Mouse (Mus musculus): ENCODE measurements around the gene Sar1b. TPM values are rescaled to one million over a fixed set of nuclear protein-coding genes. Genes with fewer than 3 reads are reported as not detected.

The Sar1b gene
- polyA plus RNA-seq, 1 experiment, result 9.3 TPM

DNA sequence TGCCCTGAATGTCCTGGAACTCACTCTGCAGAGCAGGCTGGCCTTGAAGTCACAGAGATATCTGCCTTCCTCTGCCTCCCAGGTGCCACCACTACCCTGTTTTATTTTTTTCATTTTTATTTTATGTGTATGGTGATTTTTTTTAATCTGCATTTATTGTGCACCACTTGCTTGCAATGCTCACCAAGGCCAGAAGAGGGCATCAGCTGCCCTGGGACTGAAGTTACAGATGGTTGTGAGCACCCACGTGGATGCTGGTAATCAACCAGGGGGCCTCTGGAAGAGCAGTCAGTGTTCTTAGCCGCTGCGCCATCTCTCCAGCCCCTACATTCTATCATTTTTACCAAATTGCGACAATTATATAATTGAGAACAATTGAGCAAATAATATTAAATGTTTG, 47.7 kb downstream of the Sar1b start:
- no peaks in the 10 kb centered on the region for H3K4me1 ChIP-seq (ENCODE audit: control insufficient read depth, insufficient read depth, low read length)
- WGBS, result 84% methylated on average over 4 of the region's 4 CpGs
- TF ChIP-seq POLR2A (IDR thresholded peaks at IDR 0.05; ENCODE audit: borderline replicate concordance, control insufficient read depth, low read depth, low read length), result no peak
- TF ChIP-seq CTCF (IDR thresholded peaks at IDR 0.05; ENCODE audit: control insufficient read depth, insufficient read depth, low read length), result peak; percentile 58
- no peak overlapping the region for H3K4me3 ChIP-seq (replicated peaks; ENCODE audit: control insufficient read depth, low read depth, low read length)
- H3K27ac ChIP-seq (ENCODE audit: control insufficient read depth, insufficient read depth, low read depth, low read length, poor library complexity), result no peak overlapping the region

DNA sequence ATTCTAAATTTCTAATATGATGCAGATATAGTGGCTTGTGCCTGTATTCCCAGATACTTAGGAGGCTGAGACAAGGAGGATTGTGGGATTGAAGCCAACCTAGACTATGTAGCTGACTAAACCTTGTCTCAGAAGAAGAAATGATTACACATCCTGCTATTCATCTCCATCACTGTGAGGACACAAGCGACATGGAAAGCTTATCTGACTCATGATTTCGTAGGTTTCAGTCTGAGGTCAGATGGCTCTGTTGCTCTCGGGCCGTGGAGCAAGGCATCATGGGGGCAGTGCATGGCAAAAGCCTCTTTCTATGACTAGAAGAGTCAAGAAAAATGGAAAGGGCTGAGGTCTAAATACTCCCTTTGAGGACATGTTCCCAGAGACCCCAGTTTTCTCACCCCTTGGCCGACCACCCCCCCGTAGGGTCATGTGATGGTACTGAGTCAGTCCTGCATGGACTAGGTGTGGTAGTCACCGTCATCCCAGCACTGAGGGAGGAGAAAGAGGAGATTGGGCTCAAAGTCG, 48.6 kb downstream of the Sar1b start:
- WGBS, result 88% methylated on average over 8 of the region's 8 CpGs
- H3K4me1 ChIP-seq (ENCODE audit: control insufficient read depth, insufficient read depth, low read length), result no peaks in the 10 kb centered on the region
- no peak overlapping the region for H3K4me3 ChIP-seq (replicated peaks; ENCODE audit: control insufficient read depth, low read depth, low read length)
- TF ChIP-seq CTCF (IDR thresholded peaks at IDR 0.05; ENCODE audit: control insufficient read depth, insufficient read depth, low read length) (no peak), POLR2A (IDR thresholded peaks at IDR 0.05; ENCODE audit: borderline replicate concordance, control insufficient read depth, low read depth, low read length) (no peak)
- no peak overlapping the region for H3K27ac ChIP-seq (ENCODE audit: control insufficient read depth, insufficient read depth, low read depth, low read length, poor library complexity)

DNA sequence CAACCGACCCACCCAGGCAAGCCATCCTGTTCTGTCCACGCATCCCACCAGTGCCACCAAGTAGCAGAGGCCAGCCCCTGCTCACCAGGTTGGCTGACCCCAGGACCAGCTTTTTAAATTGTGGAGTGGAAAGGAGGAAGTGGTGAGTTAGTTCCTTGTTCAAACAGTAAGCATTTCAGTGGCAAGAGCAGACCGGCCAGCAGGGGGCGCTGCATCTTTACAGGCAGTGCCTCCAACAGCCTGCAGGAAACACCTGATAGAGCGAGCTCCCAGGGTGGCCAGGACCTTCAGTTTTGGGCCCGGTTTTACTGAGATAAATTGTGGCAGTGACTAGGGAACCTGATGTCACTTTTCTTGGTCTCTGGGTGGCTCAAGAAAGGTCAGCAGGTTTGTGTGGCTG, 54.3 kb downstream of the Sar1b start:
- no peak for TF ChIP-seq POLR2A (IDR thresholded peaks at IDR 0.05; ENCODE audit: borderline replicate concordance, control insufficient read depth, low read depth, low read length)
- peak; percentile 90 for TF ChIP-seq CTCF (IDR thresholded peaks at IDR 0.05; ENCODE audit: control insufficient read depth, insufficient read depth, low read length)
- peaks cover 5% of the 10 kb centered on the region for H3K4me1 ChIP-seq (ENCODE audit: control insufficient read depth, insufficient read depth, low read length)
- H3K4me3 ChIP-seq (replicated peaks; ENCODE audit: control insufficient read depth, low read depth, low read length), result no peak overlapping the region
- H3K27ac ChIP-seq (ENCODE audit: control insufficient read depth, insufficient read depth, low read depth, low read length, poor library complexity), result no peak overlapping the region
- WGBS, result 15% methylated on average over 6 of the region's 6 CpGs

- no peak overlapping the region for H3K27ac ChIP-seq (ENCODE audit: control insufficient read depth, insufficient read depth, low read depth, low read length, poor library complexity)
- no peak for TF ChIP-seq POLR2A (IDR thresholded peaks at IDR 0.05; ENCODE audit: borderline replicate concordance, control insufficient read depth, low read depth, low read length)
- TF ChIP-seq CTCF (IDR thresholded peaks at IDR 0.05; ENCODE audit: control insufficient read depth, insufficient read depth, low read length), result no peak
- WGBS, result 93% methylated on average over 4 of the region's 4 CpGs
- H3K4me3 ChIP-seq (replicated peaks; ENCODE audit: control insufficient read depth, low read depth, low read length), result no peak overlapping the region
- H3K4me1 ChIP-seq (ENCODE audit: control insufficient read depth, insufficient read depth, low read length), result peaks cover 5% of the 10 kb centered on the region
Measured at GRCm38 (mm10) chr11:51818837-51819236, 55.4 kb downstream of the Sar1b start.

DNA sequence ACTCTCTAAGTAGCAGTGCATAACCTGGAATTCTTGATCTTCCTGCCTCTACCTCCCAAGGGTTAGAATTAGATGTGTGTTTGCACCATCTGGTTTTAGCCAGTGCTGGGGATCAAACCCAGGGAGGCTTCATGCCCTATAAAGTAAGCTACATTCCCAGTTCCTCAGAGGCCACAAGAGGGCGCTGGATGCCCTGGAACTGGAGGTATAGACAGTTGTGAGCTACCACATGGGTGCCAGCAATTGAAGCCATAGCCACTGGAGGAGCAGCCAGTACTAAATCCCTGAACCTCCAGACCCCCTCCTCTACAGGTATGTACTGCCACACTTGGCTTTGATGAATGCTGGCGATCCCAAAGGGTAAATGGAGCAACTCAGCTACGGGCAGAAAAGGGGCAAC, 56.5 kb downstream of the Sar1b start:
- 83% methylated on average over 3 of the region's 3 CpGs for WGBS
- Histone ChIP-seq H3K4me3 (replicated peaks; ENCODE audit: control insufficient read depth, low read depth, low read length) (no peak overlapping the region), H3K27ac (ENCODE audit: control insufficient read depth, insufficient read depth, low read depth, low read length, poor library complexity) (no peak overlapping the region), H3K4me1 (ENCODE audit: control insufficient read depth, insufficient read depth, low read length) (peaks cover 5% of the 10 kb centered on the region)
- TF ChIP-seq CTCF (IDR thresholded peaks at IDR 0.05; ENCODE audit: control insufficient read depth, insufficient read depth, low read length) (peak; percentile 77), POLR2A (IDR thresholded peaks at IDR 0.05; ENCODE audit: borderline replicate concordance, control insufficient read depth, low read depth, low read length) (no peak)

DNA sequence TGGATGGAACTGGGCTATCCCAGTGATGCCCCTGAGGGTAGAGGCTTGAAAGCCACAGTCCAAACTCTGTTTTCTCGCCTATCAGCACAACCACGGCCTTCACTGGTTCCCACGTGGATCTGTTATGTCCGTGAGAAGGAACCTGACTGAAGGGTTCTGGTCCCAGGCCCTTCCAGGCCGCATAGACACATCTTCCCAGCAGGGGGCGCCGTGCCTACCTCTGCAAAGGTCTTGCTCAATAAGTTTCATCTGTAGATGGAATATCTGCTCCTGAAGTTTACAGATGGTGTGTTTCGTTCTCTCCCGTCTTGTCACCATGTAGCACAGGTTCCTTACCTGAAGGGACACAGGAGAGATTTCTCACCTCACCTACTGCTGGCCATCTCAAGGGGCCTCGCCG, 57.4 kb downstream of the Sar1b start:
- H3K4me1 ChIP-seq (ENCODE audit: control insufficient read depth, insufficient read depth, low read length), result peaks cover 5% of the 10 kb centered on the region
- no peak for TF ChIP-seq POLR2A (IDR thresholded peaks at IDR 0.05; ENCODE audit: borderline replicate concordance, control insufficient read depth, low read depth, low read length)
- peak; percentile 92 for TF ChIP-seq CTCF (IDR thresholded peaks at IDR 0.05; ENCODE audit: control insufficient read depth, insufficient read depth, low read length)
- 31% methylated on average over 11 of the region's 11 CpGs for WGBS

GRCm38 (mm10) chr11:51822736-51823135, 59.2 kb downstream of the Sar1b start:
- WGBS, result 61% methylated on average over 4 of the region's 4 CpGs
- Histone ChIP-seq H3K4me3 (replicated peaks; ENCODE audit: control insufficient read depth, low read depth, low read length) (no peak overlapping the region), H3K27ac (ENCODE audit: control insufficient read depth, insufficient read depth, low read depth, low read length, poor library complexity) (no peak overlapping the region), H3K4me1 (ENCODE audit: control insufficient read depth, insufficient read depth, low read length) (peaks cover 2% of the 10 kb centered on the region; the same call in 1 of the 2 replicates)
- TF ChIP-seq POLR2A (IDR thresholded peaks at IDR 0.05; ENCODE audit: borderline replicate concordance, control insufficient read depth, low read depth, low read length) (no peak), CTCF (IDR thresholded peaks at IDR 0.05; ENCODE audit: control insufficient read depth, insufficient read depth, low read length) (no peak)

More for the DNA sequence above, 57.4 kb downstream of the Sar1b start:
- no peak overlapping the region for H3K4me3 ChIP-seq (replicated peaks; ENCODE audit: control insufficient read depth, low read depth, low read length)
- H3K27ac ChIP-seq (ENCODE audit: control insufficient read depth, insufficient read depth, low read depth, low read length, poor library complexity), result no peak overlapping the region

DNA sequence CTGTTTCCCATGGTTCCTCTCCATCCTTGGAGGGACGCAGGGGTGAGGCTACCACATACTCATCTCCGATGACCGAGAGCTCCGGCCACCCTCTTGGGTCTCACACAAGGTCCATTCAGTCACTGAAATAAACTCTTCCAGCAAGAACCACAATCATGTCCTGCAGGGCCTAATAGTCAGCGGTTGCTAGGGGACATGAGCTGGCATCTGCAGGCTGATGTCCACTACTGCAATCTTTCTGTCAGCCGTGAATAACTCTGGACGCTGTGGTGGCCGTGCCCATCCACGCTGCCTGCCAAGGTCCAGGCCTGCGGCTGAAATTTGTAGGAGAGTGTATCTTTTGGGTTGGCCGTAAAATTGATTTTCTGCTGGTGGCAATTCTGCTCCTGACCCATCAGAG, 59.8 kb downstream of the Sar1b start:
- Histone ChIP-seq H3K27ac (ENCODE audit: control insufficient read depth, insufficient read depth, low read depth, low read length, poor library complexity) (no peak overlapping the region), H3K4me1 (ENCODE audit: control insufficient read depth, insufficient read depth, low read length) (peaks cover 2% of the 10 kb centered on the region; the same call in 1 of the 2 replicates), H3K4me3 (replicated peaks; ENCODE audit: control insufficient read depth, low read depth, low read length) (no peak overlapping the region)
- WGBS, result 96% methylated on average over 11 of the region's 11 CpGs
- TF ChIP-seq CTCF (IDR thresholded peaks at IDR 0.05; ENCODE audit: control insufficient read depth, insufficient read depth, low read length), result no peak
- TF ChIP-seq POLR2A (IDR thresholded peaks at IDR 0.05; ENCODE audit: borderline replicate concordance, control insufficient read depth, low read depth, low read length), result no peak

All from bone marrow, adult 2 months (tissue).